Mouse (Mus musculus): Measurements from ENCODE around the gene Gm49396. TPM values are rescaled to one million over a fixed set of nuclear protein-coding genes. Genes with fewer than 3 reads are reported as not detected.

Gene Gm49396
- polyA plus RNA-seq, 1 experiment from 2014 or later = 7.7 TPM

- H3K9me3 ChIP-seq (ENCODE audit: control insufficient read depth, low read length) = no peaks in the 10 kb centered on the region
- H3K27ac ChIP-seq (ENCODE audit: low read depth) = no peak overlapping the region
- H3K4me1 ChIP-seq (replicated peaks; ENCODE audit: control insufficient read depth, insufficient read depth, low read length) = peaks cover 19% of the 10 kb centered on the region
- no peak for ATAC-seq (replicated peaks; ENCODE audit: low FRiP score, low TSS enrichment, low read depth)
- DNase-seq (ENCODE audit: low spot score) = no peak
- peaks cover 29% of the 10 kb centered on the region for H3K36me3 ChIP-seq (ENCODE audit: control insufficient read depth, insufficient read depth, low read length)
- H3K27me3 ChIP-seq (replicated peaks; ENCODE audit: control insufficient read depth, insufficient read depth, low read length) = no peaks in the 10 kb centered on the region
- peak overlapping the region; percentile 91 for H3K4me2 ChIP-seq (ENCODE audit: low read length)
- no peak overlapping the region for H3K9ac ChIP-seq (ENCODE audit: low read length)
- H3K4me3 ChIP-seq (ENCODE audit: low read depth, low read length) = no peak overlapping the region
- 91% methylated on average over 13 of the region's 13 CpGs for WGBS
Measured at GRCm38 (mm10) chr7:30557901-30558514, 5.1 kb upstream of the Gm49396 start.

GRCm38 (mm10) chr7:30558656-30559442 lies 4.3 kb upstream of the Gm49396 start:
- peak overlapping the region; percentile 70 for H3K4me3 ChIP-seq (ENCODE audit: low read depth, low read length)
- H3K27me3 ChIP-seq (replicated peaks; ENCODE audit: control insufficient read depth, insufficient read depth, low read length) = no peaks in the 10 kb centered on the region
- H3K9me3 ChIP-seq (ENCODE audit: control insufficient read depth, low read length) = no peaks in the 10 kb centered on the region
- peak overlapping the region; percentile 91 for H3K4me2 ChIP-seq (ENCODE audit: low read length)
- H3K9ac ChIP-seq (ENCODE audit: low read length) = peak overlapping the region; percentile 60
- 12% methylated on average over 12 of the region's 12 CpGs for WGBS
- H3K27ac ChIP-seq (ENCODE audit: low read depth) = no peak overlapping the region; the same call in 1 of the 2 replicates
- peaks cover 29% of the 10 kb centered on the region for H3K36me3 ChIP-seq (ENCODE audit: control insufficient read depth, insufficient read depth, low read length)
- no peak for ATAC-seq (replicated peaks; ENCODE audit: low FRiP score, low TSS enrichment, low read depth)
- DNase-seq (ENCODE audit: low spot score) = peak; percentile 55
- peaks cover 14% of the 10 kb centered on the region; the same call in 1 of the 2 replicates for H3K4me1 ChIP-seq (replicated peaks; ENCODE audit: control insufficient read depth, insufficient read depth, low read length)

DNA sequence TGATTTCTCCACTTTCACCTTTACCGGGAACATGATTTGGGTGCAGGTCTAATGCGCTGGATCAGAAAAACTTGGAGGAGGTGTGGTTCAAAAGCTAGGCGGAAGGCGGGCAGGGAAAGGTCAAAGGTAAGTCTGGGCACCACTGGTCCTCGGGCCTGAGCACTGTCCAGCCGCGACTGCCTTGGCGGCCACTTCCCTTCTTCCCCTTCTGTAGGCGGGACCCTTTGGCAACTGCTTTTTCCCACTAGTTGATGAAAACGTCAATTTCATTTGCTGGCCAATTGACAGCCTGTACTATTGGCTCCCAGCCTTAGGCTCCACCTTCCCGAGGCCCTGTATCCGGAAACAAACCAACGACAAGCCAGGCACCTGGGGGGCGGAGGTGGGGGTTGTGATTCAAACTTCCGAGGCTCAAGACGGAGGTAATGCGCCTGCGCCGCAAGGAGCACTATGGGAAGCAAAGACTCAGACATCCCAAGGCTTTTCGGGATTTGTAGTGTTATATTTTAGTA lies 3.6 kb upstream of the Gm49396 start, which contains the start of gene Lin37:
Gene Lin37, minus strand, starts transcription at position 396 of the 512 bp plus-strand sequence.
- no peaks in the 10 kb centered on the region for H3K9me3 ChIP-seq (ENCODE audit: control insufficient read depth, low read length)
- H3K27me3 ChIP-seq (replicated peaks; ENCODE audit: control insufficient read depth, insufficient read depth, low read length) = no peaks in the 10 kb centered on the region
- WGBS = 1% methylated on average over 20 of the region's 20 CpGs
- peak within 1 kb of the TSS; percentile 91 for H3K4me2 ChIP-seq (ENCODE audit: low read length)
- H3K4me1 ChIP-seq (replicated peaks; ENCODE audit: control insufficient read depth, insufficient read depth, low read length) = peaks cover 16% of the 10 kb centered on the region; the same call in 1 of the 2 replicates
- peaks cover 29% of the 10 kb centered on the region for H3K36me3 ChIP-seq (ENCODE audit: control insufficient read depth, insufficient read depth, low read length)
- DNase-seq (ENCODE audit: low spot score) (peak; percentile 91), ATAC-seq (replicated peaks; ENCODE audit: low FRiP score, low TSS enrichment, low read depth) (peak; percentile 79)
- H3K27ac ChIP-seq (ENCODE audit: low read depth) = no peak within 1 kb of the TSS; the same call in 1 of the 2 replicates
- H3K4me3 ChIP-seq (ENCODE audit: low read depth, low read length) = peak within 1 kb of the TSS; percentile 70
- peak within 1 kb of the TSS; percentile 60 for H3K9ac ChIP-seq (ENCODE audit: low read length)

- Histone ChIP-seq H3K4me3 (ENCODE audit: low read depth, low read length) (no peak overlapping the region), H3K4me1 (replicated peaks; ENCODE audit: control insufficient read depth, insufficient read depth, low read length) (peaks cover 16% of the 10 kb centered on the region; the same call in 1 of the 2 replicates), H3K9me3 (ENCODE audit: control insufficient read depth, low read length) (no peaks in the 10 kb centered on the region), H3K9ac (ENCODE audit: low read length) (no peak overlapping the region), H3K27me3 (replicated peaks; ENCODE audit: control insufficient read depth, insufficient read depth, low read length) (no peaks in the 10 kb centered on the region), H3K4me2 (ENCODE audit: low read length) (peak overlapping the region; percentile 49; the same call in 1 of the 2 replicates), H3K36me3 (ENCODE audit: control insufficient read depth, insufficient read depth, low read length) (peaks cover 25% of the 10 kb centered on the region), H3K27ac (ENCODE audit: low read depth) (no peak overlapping the region)
- 74% methylated on average over 2 of the region's 2 CpGs for whole genome bisulfite sequencing
- ATAC-seq (replicated peaks; ENCODE audit: low FRiP score, low TSS enrichment, low read depth) (no peak), DNase-seq (ENCODE audit: low spot score) (no peak)
Measured at GRCm38 (mm10) chr7:30560296-30560695, 2.8 kb upstream of the Gm49396 start.

- Histone ChIP-seq H3K4me1 (replicated peaks; ENCODE audit: control insufficient read depth, insufficient read depth, low read length) (peaks cover 16% of the 10 kb centered on the region; the same call in 1 of the 2 replicates), H3K9me3 (ENCODE audit: control insufficient read depth, low read length) (no peaks in the 10 kb centered on the region), H3K27ac (ENCODE audit: low read depth) (peak overlapping the region; percentile 62), H3K9ac (ENCODE audit: low read length) (peak overlapping the region; percentile 81), H3K27me3 (replicated peaks; ENCODE audit: control insufficient read depth, insufficient read depth, low read length) (no peaks in the 10 kb centered on the region), H3K4me3 (ENCODE audit: low read depth, low read length) (peak overlapping the region; percentile 83), H3K4me2 (ENCODE audit: low read length) (peak overlapping the region; percentile 60), H3K36me3 (ENCODE audit: control insufficient read depth, insufficient read depth, low read length) (peaks cover 23% of the 10 kb centered on the region)
- ATAC-seq (replicated peaks; ENCODE audit: low FRiP score, low TSS enrichment, low read depth) (no peak; the same call in 1 of the 2 replicates), DNase-seq (ENCODE audit: low spot score) (peak; percentile 62)
- 1% methylated on average over 27 of the region's 27 CpGs for WGBS
Measured at GRCm38 (mm10) chr7:30562526-30563116, 523 bp upstream of the Gm49396 start.

- H3K36me3 ChIP-seq (ENCODE audit: control insufficient read depth, insufficient read depth, low read length) = peaks cover 33% of the 10 kb centered on the region
- 22% methylated on average over 6 of the region's 6 CpGs for WGBS
- peak overlapping the region; percentile 81; the same call in 1 of the 2 replicates for H3K9ac ChIP-seq (ENCODE audit: low read length)
- no peaks in the 10 kb centered on the region for H3K27me3 ChIP-seq (replicated peaks; ENCODE audit: control insufficient read depth, insufficient read depth, low read length)
- H3K9me3 ChIP-seq (ENCODE audit: control insufficient read depth, low read length) = no peaks in the 10 kb centered on the region
- peak overlapping the region; percentile 96; the same call in 1 of the 2 replicates for H3K27ac ChIP-seq (ENCODE audit: low read depth)
- peaks cover 10% of the 10 kb centered on the region; the same call in 1 of the 2 replicates for H3K4me1 ChIP-seq (replicated peaks; ENCODE audit: control insufficient read depth, insufficient read depth, low read length)
- H3K4me3 ChIP-seq (ENCODE audit: low read depth, low read length) = peak overlapping the region; percentile 83
- peak overlapping the region; percentile 60 for H3K4me2 ChIP-seq (ENCODE audit: low read length)
- no peak for ATAC-seq (replicated peaks; ENCODE audit: low FRiP score, low TSS enrichment, low read depth)
- no peak for DNase-seq (ENCODE audit: low spot score)
Measured at GRCm38 (mm10) chr7:30563906-30564280, 749 bp downstream of the Gm49396 start.

GRCm38 (mm10) chr7:30564970-30565571 lies 1.9 kb downstream of the Gm49396 start, which contains the start of gene Igflr1:
Igflr1 (plus strand) TSS chr7:30565427.
- Histone ChIP-seq H3K4me3 (ENCODE audit: low read depth, low read length) (no peak within 1 kb of the TSS), H3K9ac (ENCODE audit: low read length) (0 out of 2 replicates have a peak within 1 kb of the TSS, but pooled peaks have one; percentile 81), H3K27me3 (replicated peaks; ENCODE audit: control insufficient read depth, insufficient read depth, low read length) (no peaks in the 10 kb centered on the region), H3K4me1 (replicated peaks; ENCODE audit: control insufficient read depth, insufficient read depth, low read length) (peaks cover 8% of the 10 kb centered on the region; the same call in 1 of the 2 replicates), H3K9me3 (ENCODE audit: control insufficient read depth, low read length) (no peaks in the 10 kb centered on the region), H3K4me2 (ENCODE audit: low read length) (no peak within 1 kb of the TSS; the same call in 1 of the 2 replicates), H3K27ac (ENCODE audit: low read depth) (no peak within 1 kb of the TSS), H3K36me3 (ENCODE audit: control insufficient read depth, insufficient read depth, low read length) (peaks cover 44% of the 10 kb centered on the region)
- WGBS = 96% methylated on average over 12 of the region's 12 CpGs
- no peak for DNase-seq (ENCODE audit: low spot score)
- no peak for ATAC-seq (replicated peaks; ENCODE audit: low FRiP score, low TSS enrichment, low read depth)

DNA sequence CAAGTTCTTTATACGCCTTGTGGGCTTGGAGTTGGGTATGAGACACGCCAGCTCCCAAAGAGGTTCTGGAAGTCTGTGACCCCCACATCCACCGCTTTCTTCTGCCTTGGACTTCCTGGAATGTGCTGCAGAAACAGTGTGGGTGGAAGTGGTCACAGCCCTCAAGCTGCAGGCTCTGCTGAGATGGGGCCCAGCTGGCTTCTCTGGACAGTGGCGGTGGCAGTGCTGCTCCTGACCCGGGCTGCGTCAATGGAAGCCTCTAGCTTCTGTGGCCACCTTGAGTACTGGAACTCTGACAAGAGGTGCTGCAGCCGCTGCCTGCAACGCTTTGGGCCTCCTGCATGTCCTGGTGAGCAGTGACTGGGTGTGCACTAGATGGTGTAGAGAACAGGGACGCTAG lies 2.9 kb downstream of the Gm49396 start:
- peaks cover 54% of the 10 kb centered on the region for H3K36me3 ChIP-seq (ENCODE audit: control insufficient read depth, insufficient read depth, low read length)
- ATAC-seq (replicated peaks; ENCODE audit: low FRiP score, low TSS enrichment, low read depth) (no peak), DNase-seq (ENCODE audit: low spot score) (no peak)
- H3K9ac ChIP-seq (ENCODE audit: low read length) = no peak overlapping the region
- H3K4me1 ChIP-seq (replicated peaks; ENCODE audit: control insufficient read depth, insufficient read depth, low read length) = peaks cover 8% of the 10 kb centered on the region; the same call in 1 of the 2 replicates
- H3K4me2 ChIP-seq (ENCODE audit: low read length) = no peak overlapping the region
- H3K4me3 ChIP-seq (ENCODE audit: low read depth, low read length) = no peak overlapping the region
- H3K27ac ChIP-seq (ENCODE audit: low read depth) = no peak overlapping the region
- WGBS = 87% methylated on average over 9 of the region's 9 CpGs
- no peaks in the 10 kb centered on the region for H3K27me3 ChIP-seq (replicated peaks; ENCODE audit: control insufficient read depth, insufficient read depth, low read length)
- H3K9me3 ChIP-seq (ENCODE audit: control insufficient read depth, low read length) = no peaks in the 10 kb centered on the region
